Mouse (Mus musculus) embryonic facial prominence, embryonic 11.5 days (tissue): ENCODE measurements around the gene Dolpp1. TPM values are rescaled to one million over a fixed set of nuclear protein-coding genes. Genes with fewer than 3 reads are reported as not detected.
A peak's percentile ranks its signal among the peaks of the same experiment; 100 is the strongest.

Experiments used
- ATAC-seq: fragments of 200-750 bp; cut with Nextera tagmentation; replicated peaks from 2 replicates; pipeline ENCODE4 v1.8.0; 2017; ENCODE audit warnings: low read depth; ENCODE audit not compliant: insufficient number of reproducible peaks, low FRiP score, low TSS enrichment
- DNase-seq: peaks from one replicate; pipeline ENCODE4 v3.0.0-alpha.2; 2015; ENCODE audit warnings: low spot score
- H3K27ac ChIP-seq: fragments of 300-500 bp; sonication (generic); replicated peaks from 2 replicates; pipeline ENCODE4 v1.5.1; 2014; ENCODE audit warnings: mild to moderate bottlenecking, low read depth, low read length, control low read depth
- H3K27me3 ChIP-seq: fragments of 300-500 bp; sonication (generic); 2 replicates; pipeline ENCODE4 v1.6.1; 2014; ENCODE audit warnings: mild to moderate bottlenecking, low read length, moderate library complexity, mixed read lengths; ENCODE audit not compliant: control insufficient read depth, insufficient read depth
- H3K36me3 ChIP-seq: fragments of 300-500 bp; sonication (generic); replicated peaks from 2 replicates; pipeline ENCODE4 v1.6.1; 2014; ENCODE audit warnings: low read depth, mild to moderate bottlenecking, low read length, moderate library complexity, mixed read lengths; ENCODE audit not compliant: control insufficient read depth, insufficient read depth
- H3K4me1 ChIP-seq: fragments of 300-500 bp; sonication (generic); 2 replicates; pipeline ENCODE4 v1.6.1; 2014; ENCODE audit warnings: low read length, mixed read lengths; ENCODE audit not compliant: control insufficient read depth, insufficient read depth
- H3K4me2 ChIP-seq: fragments of 300-500 bp; sonication (generic); 2 replicates; pipeline ENCODE4 v1.6.1; 2014; ENCODE audit warnings: low read depth, mild to moderate bottlenecking, control low read depth, low read length, moderate library complexity
- H3K4me3 ChIP-seq: fragments of 300-500 bp; sonication (generic); 2 replicates; pipeline ENCODE4 v1.5.1; 2014; ENCODE audit warnings: low read depth, low read length, control low read depth
- H3K9ac ChIP-seq: fragments of 300-500 bp; sonication (generic); replicated peaks from 2 replicates; pipeline ENCODE4 v1.6.1; 2014; ENCODE audit warnings: mild to moderate bottlenecking, control low read depth, low read length
- H3K9me3 ChIP-seq: fragments of 300-500 bp; sonication (generic); replicated peaks from 2 replicates; pipeline ENCODE4 v1.6.1; 2016; ENCODE audit warnings: mild to moderate bottlenecking, low read length, inconsistent platforms, mixed read lengths; ENCODE audit not compliant: control insufficient read depth
- WGBS: fragments of 180-500 bp; shearing (Covaris S2); extraction: QIAGEN DNeasy Blood & Tissue Kit; methylation state at CpG from one replicate; pipeline ENCODE4 v1.1.7; 2014; 5-methylcytosine and 5-hydroxymethylcytosine counted together
- polyA plus RNA-seq: library from polyadenylated mRNA; unstranded; fragments of >200 nt; fragmentation: Nextera tagmentation; extraction: Ambion mirVana; gene quantifications from 2 replicates; pipeline ENCODE4 v1.2.1, GENCODE M21; 2014

The Dolpp1 gene
- polyA plus RNA-seq, 1 experiment from 2014 or later = 29.1 TPM

DNA sequence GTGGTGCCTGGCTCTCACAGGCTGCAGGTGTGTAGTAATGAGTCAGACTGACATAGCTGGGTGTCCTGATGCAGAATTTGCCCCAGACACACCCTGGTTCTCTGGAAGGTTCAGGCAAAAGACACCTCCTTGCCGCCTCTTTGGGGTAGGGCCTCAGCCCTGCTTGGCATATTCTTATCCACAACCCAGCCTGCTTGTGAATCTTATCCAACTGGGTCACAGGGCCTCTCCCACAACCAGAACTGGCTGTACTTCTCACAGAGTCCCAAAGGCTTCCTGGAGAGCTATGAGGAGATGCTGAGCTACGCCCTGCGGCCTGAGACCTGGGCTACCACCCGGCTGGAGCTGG, 10.7 kb upstream of the Dolpp1 start:
- WGBS = 94% methylated on average over 4 of the region's 4 CpGs
- H3K4me2 ChIP-seq = no peak overlapping the region
- no peak overlapping the region for H3K27ac ChIP-seq
- H3K9ac ChIP-seq = no peak overlapping the region
- H3K4me1 ChIP-seq = no peaks in the 10 kb centered on the region
- H3K9me3 ChIP-seq = no peaks in the 10 kb centered on the region
- H3K4me3 ChIP-seq = no peak overlapping the region
- H3K27me3 ChIP-seq = no peaks in the 10 kb centered on the region
- no peak for ATAC-seq
- no peak for DNase-seq
- H3K36me3 ChIP-seq = peaks cover 3% of the 10 kb centered on the region

DNA sequence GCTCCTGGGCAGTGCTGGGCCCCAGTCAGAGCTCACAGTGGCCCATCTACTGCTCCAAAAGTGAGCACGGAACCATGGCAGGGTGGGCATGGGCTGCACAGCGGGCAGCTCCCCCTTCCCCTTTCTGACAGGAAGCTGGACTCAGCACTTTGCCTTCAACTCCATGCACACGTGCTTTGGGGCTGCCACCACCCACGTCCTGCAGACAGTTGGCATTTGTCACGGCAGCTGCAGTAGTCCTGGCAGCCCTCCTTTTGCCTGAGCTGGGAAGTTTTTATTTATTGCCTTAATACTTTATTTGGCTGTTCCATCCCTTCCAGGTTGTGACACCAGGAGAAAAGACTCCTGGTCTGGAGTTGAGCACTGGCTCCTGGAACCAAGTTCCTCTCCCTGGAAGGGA, 7.2 kb upstream of the Dolpp1 start:
- ATAC-seq (no peak), DNase-seq (no peak)
- Histone ChIP-seq H3K27ac (no peak overlapping the region), H3K9me3 (no peaks in the 10 kb centered on the region), H3K36me3 (no peaks in the 10 kb centered on the region; the same call in 1 of the 2 replicates), H3K4me3 (no peak overlapping the region), H3K4me1 (no peaks in the 10 kb centered on the region), H3K27me3 (no peaks in the 10 kb centered on the region), H3K4me2 (no peak overlapping the region), H3K9ac (no peak overlapping the region)
- WGBS = 84% methylated on average over 5 of the region's 5 CpGs

DNA sequence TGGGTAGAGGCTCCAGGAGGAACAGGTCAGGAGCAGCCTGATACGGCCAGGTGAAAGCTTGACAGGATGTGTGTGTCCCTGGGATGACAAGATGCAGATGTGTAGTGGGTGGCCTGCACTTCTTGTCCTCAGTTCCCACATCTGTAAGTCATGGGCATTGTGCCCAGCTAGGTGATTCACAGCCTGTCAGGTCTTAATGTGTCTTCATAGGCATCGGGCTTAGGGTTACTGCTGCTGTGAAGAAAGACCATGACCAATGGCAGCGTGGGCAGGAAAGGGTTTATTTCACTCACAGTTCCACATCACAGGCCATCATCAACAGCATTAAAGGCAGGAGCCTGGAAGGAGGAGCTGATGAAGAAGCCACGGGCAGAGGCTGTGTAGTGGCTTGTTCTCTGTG, 6.5 kb upstream of the Dolpp1 start:
- H3K36me3 ChIP-seq = no peaks in the 10 kb centered on the region; the same call in 1 of the 2 replicates
- ATAC-seq = no peak
- 88% methylated on average over 4 of the region's 4 CpGs for WGBS

DNA sequence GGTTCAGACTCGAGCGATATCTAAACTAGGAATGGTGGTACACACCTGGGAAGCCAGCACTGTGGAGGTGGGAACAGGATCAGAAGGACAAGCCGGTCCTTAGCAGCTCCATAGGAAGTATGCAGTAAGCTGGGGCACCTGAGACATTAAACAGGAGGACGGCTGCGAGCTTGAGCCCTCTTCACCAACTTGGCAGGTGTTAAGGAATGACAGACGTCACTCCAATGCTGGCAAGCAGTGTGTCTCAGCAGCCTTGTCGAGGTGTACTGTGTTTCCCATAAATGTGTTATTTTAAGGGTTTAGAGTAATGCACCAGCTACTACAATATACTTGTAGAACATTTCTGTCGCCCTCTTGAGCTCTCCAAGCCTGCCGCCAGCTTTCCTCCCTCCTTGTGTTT, 5.1 kb upstream of the Dolpp1 start:
- Histone ChIP-seq H3K4me1 (no peaks in the 10 kb centered on the region), H3K9ac (no peak overlapping the region), H3K27me3 (no peaks in the 10 kb centered on the region), H3K9me3 (no peaks in the 10 kb centered on the region), H3K4me3 (no peak overlapping the region), H3K4me2 (no peak overlapping the region), H3K27ac (no peak overlapping the region), H3K36me3 (no peaks in the 10 kb centered on the region; the same call in 1 of the 2 replicates)
- DNase-seq (no peak), ATAC-seq (no peak)
- 87% methylated on average over 9 of the region's 9 CpGs for WGBS

More for the DNA sequence above, 6.5 kb upstream of the Dolpp1 start:
- no peak overlapping the region for H3K4me3 ChIP-seq
- H3K27ac ChIP-seq = no peak overlapping the region
- no peaks in the 10 kb centered on the region for H3K27me3 ChIP-seq
- H3K4me2 ChIP-seq = no peak overlapping the region
- no peak overlapping the region for H3K9ac ChIP-seq
- DNase-seq = no peak
- no peaks in the 10 kb centered on the region for H3K4me1 ChIP-seq
- H3K9me3 ChIP-seq = no peaks in the 10 kb centered on the region

DNA sequence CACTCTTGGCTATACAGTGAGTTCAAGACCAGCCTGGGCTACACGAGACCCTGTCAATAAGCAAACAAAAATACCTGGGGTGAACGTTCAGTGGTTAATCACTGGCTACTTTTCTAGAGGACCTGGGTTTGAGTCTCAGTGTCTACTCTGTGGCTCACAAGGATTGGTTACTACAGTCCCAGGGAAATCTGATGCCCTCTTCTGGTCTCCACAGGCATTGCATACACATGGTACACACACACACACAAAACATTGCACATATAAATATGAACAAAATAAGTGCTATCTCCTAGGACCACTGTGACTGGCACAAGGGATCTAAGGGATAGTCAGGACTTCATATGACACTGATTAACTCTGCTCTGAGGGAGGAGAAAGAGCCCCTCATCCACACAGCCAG, 3.1 kb upstream of the Dolpp1 start:
- DNase-seq = no peak
- no peak for ATAC-seq
- H3K27me3 ChIP-seq = no peaks in the 10 kb centered on the region
- H3K4me2 ChIP-seq = no peak overlapping the region
- H3K9ac ChIP-seq = no peak overlapping the region
- H3K27ac ChIP-seq = no peak overlapping the region
- H3K36me3 ChIP-seq = no peaks in the 10 kb centered on the region
- H3K4me3 ChIP-seq = no peak overlapping the region
- 83% methylated on average over 2 of the region's 2 CpGs for WGBS
- peaks cover 3% of the 10 kb centered on the region for H3K4me1 ChIP-seq
- no peaks in the 10 kb centered on the region for H3K9me3 ChIP-seq

DNA sequence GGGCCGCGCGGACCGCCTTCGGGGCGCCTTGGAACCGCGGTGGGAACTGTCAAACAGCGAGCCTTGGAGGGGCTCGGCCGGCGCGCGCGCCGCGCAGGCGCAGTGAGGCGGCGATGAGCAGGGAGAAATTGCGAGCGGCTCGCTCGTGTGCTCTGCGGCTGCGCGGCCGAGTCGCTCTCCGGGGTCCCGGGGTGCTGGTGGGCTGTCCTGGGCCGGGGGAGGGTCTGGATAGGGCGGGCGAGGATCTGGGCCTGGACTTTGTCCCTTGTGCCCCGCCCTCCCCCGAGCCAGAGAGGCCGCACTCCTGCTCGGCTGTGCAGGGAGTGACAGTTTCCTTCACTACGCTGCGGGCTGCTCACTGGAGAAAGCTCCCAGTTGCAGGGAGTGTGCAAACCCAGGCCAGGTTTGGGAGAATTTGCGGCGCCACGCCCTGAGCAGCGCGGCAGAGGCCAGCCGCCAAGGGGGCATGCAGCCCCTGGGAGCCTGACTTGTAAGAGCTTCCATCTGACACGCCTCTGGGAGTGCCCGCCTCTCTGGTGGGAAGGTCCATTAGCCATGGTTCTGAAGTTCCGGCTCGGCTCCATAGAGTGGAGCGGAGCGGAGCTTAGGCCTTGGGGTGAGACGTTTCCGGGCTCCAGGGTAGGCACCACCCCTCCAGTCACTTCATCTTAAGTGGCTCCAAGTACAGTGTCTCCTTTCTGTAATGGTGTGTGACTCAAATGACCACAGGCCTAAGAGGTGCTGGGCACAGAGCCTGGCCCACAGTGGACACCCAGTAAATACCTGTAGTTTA, 719 bp downstream of the Dolpp1 start:
- under 1% methylated on average over 51 of the region's 54 CpGs for WGBS
- ATAC-seq (peak; percentile 75), DNase-seq (peak; percentile 88)
- Histone ChIP-seq H3K4me3 (peak overlapping the region; percentile 76), H3K9ac (peak overlapping the region; percentile 77), H3K27ac (peak overlapping the region; percentile 70; the same call in 1 of the 2 replicates), H3K4me2 (peak overlapping the region; percentile 95), H3K4me1 (peaks cover 3% of the 10 kb centered on the region), H3K9me3 (no peaks in the 10 kb centered on the region), H3K36me3 (peaks cover 4% of the 10 kb centered on the region; the same call in 1 of the 2 replicates), H3K27me3 (no peaks in the 10 kb centered on the region)

DNA sequence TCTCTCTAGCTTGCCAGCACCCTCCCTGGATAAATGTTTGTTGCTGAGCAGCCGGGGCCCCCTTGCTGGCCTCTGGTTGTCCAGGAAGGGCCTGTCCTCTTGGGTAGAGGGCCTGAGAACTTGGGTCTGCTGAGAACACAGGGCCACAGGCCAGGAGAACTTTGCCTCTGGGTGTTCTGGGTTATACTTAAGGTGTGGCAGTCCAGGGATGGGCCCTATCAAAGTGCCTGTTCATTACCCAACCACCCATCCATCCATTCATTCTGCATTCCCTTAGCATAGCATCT, 1.3 kb downstream of the Dolpp1 start:
- 40% methylated on average over 1 of the region's 1 CpGs for WGBS
- Histone ChIP-seq H3K4me2 (peak overlapping the region; percentile 95), H3K4me1 (peaks cover 3% of the 10 kb centered on the region), H3K9ac (peak overlapping the region; percentile 77), H3K9me3 (no peaks in the 10 kb centered on the region), H3K4me3 (peak overlapping the region; percentile 76), H3K27me3 (no peaks in the 10 kb centered on the region), H3K36me3 (peaks cover 4% of the 10 kb centered on the region; the same call in 1 of the 2 replicates), H3K27ac (no peak overlapping the region)
- no peak for DNase-seq
- no peak for ATAC-seq

DNA sequence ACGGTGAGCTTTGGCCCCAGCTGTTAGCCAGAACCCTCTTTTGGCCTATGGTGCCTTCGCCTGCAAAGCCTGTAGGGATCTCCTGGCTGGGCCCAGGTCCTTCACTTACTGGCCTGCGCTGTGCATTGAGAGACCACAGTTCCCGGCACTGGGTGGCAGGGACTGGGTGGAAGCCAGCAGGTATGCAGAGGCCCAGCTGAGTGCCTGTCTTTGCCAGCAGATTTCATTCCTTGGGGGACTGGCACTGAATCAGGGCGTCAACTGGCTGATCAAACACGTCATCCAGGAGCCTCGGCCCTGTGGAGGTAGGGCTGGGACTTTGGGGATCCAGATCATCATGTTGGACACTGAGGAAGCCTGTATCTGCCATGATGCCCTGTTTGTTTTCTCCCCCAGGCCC, 3.7 kb downstream of the Dolpp1 start:
- Histone ChIP-seq H3K4me2 (no peak overlapping the region), H3K4me3 (no peak overlapping the region), H3K9me3 (no peaks in the 10 kb centered on the region), H3K36me3 (peaks cover 4% of the 10 kb centered on the region; the same call in 1 of the 2 replicates), H3K9ac (no peak overlapping the region), H3K27me3 (no peaks in the 10 kb centered on the region), H3K4me1 (peaks cover 3% of the 10 kb centered on the region), H3K27ac (no peak overlapping the region)
- DNase-seq (no peak), ATAC-seq (no peak)
- WGBS = 93% methylated on average over 7 of the region's 7 CpGs
